Mouse (Mus musculus) embryo, embryonic 9.5 days (tissue): ENCODE results near the gene Pimreg.
A peak's percentile ranks its signal among the peaks of the same experiment; 100 is the strongest.

Source experiments
- DNase-seq: peaks from one replicate; pipeline ENCODE4 v3.0.0-alpha.2; 2017; ENCODE audit errors: extremely low spot score

Pimreg gene

DNA sequence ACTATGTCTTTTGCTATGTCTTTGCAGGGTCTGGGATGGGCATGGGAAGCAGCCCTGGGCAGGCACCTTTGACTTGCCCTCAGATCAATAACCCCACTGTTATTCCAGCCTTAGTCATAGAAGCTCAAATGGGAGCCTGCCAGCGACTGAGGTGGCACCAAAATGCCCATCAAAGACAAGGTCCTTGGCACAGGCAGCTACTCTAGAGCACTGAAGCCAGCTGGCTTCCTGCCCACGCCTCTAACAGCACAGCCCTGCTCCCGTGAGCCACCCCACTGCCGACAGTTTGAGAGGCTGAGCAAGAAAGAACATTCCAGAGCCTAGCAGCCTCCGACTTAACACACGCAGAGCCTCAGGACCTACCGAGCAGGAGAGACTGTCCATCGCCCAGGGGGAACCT, 23.3 kb downstream of the Pimreg start:
- no peak for DNase-seq

DNA sequence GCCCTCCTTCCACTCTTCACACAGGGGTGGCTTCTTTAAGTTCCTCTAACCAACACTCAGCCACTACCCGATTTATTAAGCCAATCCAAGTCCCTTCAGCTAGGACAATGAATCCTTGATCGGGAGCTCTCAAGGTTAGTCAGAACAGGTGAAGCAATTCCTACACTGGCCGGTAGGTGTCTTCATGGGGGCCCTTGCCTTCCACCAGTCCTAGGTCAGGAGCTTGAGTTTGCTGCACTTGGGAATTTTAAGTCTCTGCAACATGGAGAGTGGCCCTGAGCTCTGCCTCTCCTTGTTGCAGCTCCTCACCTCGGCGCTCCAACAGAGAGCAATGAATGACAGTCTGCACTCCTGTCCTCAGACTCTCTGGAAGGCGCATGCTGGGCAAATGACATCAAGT, 24.5 kb downstream of the Pimreg start:
- DNase-seq: no peak

DNA sequence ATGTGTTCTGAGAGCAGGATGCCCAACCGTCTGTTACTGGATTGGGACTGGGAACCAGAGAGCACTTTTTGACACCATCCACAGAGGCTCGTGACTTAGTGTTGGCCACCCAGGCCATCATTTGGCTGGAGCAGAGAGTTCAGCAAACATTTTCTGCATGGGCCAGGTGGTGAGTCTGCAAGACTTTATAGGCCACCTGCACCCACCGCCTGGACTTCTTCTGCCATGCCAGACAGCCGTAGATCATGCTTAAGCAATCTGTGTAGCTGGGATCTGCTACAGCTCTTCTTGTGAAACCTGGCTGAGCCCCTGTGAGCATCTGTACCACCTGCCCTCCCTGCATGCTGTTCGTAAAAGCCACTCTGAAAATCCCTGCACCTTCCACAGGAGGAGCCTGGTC, 25.5 kb downstream of the Pimreg start:
- no peak for DNase-seq

DNA sequence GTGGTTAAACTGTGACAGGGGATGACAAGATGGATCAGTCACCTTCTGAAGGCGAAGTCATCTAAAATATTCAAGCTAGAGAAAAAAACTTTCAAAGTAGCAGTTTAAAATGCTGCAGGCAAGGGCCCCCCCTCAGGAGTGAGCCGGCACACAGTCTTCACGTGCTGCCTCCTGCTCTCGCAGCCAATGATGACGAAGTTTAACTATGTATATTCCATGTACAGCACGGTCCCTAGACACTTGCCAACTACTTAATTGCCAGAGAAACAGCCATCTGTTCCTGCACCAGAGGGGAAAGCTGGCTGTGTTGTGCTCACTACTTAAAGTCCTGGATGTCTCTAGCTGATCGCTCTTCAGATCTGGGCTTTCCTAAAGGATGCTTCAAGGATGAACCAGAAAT, 26.2 kb downstream of the Pimreg start:
- DNase-seq: no peak

DNA sequence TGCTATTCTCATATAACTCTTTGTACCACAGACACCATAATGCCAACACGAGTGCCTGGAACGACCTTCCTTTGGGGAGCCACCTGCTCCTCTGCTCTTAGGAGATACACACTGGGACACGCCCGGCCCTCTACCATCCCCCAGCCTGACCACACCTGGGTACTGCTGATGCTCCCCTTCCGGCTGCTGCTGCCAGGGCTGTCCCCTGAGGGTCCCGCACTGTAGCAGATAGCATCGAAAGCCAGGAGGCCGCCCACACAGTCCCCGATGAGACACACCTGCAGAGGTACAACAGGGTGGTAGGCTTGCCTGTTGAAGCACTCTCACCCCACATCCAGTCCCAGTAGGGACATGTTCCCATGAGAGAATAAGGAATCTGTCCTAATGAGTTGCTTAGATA, 28.9 kb downstream of the Pimreg start:
- DNase-seq: no peak

DNA sequence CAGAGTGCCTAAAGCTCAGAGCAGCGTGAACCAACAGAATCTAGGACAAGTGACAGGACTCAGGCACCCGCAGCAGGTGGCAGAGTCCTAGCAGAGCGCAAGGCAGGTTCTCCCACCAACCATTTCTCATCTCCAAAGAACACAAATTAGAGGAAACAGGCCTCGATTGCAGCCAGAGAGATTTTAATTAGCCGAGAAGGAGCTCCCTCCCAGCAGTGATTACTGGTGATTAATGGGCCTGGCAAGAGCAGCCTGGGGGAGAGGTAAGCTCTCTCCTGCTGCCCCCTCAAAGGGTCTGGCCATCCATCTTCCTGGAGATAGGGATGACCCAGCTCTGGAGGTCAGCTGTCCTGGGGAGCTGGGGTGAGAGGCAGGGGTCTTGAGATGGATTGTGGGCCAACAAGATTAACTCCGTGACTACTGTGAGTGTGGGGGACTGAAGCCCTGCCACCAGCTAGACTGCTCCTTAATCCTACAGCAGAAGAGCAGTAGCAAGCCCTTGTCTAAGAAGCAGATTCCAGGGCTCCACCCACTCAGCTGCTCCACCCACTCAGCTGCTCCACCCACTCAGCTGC, 30.6 kb downstream of the Pimreg start:
- peak; percentile 39 for DNase-seq

DNA sequence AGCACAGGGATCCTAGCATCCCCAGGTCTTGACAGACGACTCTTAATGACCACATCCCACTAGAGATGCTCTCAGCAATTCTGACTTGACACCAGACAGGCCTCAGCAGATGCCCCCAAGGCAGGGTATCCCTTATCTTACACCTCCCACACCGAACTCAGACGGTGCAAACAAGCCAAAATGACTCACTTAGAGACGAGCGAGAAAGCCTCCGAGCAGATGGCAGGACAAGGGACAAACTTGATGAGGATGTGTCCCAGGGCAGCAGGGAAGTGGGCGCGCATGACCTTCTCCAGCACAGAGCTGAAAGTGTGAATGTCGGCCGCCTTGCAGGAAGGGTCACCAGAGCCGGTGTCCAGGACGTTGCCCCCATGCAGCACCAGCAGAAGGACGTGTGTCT, 32.4 kb downstream of the Pimreg start:
- DNase-seq: no peak

DNA sequence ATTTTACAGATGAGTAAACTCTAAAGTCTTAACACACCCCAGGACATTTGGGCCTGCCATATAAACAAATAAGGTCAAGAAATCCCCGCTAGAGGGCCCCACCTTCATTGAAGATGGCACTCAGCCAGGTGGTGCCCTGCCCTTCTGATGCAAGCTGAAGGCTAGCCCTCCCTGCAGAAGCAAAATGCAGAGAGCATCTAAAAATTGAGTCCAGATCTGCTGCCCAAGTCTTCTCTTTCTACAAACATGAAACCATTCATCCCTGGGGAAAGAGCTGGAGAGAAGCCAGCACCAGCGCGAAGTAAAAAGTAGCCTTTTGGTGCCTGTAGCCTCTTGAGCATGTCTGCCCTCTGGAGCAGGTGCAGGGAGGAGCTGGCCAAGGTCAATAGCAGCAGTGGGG, 36.2 kb downstream of the Pimreg start:
- no peak for DNase-seq

DNA sequence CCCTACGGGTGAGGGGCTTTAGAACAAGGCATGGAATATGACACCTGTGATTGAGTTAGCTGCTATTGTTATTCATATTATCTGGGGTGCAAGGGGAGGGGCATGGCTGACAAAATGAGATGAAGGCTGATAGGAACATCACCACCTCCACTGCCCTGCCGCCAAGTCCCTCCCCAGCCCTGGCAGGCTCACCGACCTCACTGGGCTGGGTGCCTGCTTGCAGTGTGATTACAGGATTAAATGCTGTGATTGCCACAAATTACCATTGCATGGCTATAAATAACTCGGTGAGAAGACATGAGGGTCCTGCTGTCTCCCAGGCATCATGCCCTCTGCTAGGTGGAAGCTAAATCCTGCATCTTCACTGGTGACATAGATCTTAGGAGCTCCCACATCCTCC, 36.8 kb downstream of the Pimreg start:
- no peak for DNase-seq

DNA sequence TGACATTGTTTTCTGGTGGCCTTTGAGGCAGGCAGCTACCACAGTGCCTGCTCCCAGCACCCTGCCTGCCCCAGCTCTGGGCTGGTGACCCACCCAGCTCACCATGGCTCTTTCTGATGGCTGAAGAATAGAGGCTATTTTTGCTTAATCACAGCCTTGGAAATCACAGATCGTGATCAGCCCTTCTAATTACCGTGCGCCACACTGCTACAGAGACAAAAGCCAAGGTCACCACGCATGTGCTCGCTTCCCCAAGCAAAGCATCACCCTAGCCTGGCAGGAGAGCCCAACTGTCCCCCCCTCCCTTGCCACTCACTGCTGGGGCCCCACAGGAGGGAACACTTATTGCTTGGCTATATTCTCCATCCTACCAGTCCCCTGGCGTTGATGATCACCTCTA, 38.6 kb downstream of the Pimreg start:
- no peak for DNase-seq

DNA sequence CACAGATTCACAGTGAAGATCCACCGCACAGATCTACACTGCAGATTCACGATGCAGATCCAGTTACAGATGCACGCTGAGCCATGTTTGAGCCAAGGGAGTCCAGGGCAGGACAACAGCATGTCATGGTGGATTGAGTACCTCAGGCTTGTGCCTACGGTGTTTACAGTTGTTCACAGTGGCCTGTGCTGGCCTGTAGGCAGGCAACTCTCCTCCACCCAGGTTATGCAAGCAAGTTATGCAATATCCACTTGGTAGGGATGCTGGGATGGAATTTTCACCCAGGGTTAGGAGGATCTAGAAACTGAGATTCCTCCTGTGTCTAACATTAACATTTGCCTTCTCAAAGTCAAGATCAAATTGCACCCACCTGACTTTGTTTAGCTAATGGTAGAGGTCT, 40.8 kb downstream of the Pimreg start:
- DNase-seq: no peak

DNA sequence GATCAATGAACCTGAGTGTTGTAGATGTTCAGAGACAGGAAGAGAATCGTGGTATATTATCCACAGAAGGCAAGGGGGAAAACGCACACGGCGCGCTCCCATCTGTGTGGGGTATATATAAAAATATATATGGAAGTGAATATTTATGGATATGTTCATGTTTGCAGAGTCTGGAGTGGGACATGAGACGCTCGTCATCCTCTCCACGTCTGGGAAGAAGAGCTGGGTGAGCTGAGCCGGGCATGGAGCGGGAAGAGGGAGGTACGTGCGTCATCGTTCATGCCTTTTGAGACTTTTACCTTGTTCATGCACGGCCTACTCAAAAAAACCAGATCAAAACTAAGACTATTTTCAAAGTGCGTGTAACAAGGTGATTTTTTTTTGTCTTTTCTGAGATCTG, 42.5 kb downstream of the Pimreg start:
- no peak for DNase-seq

DNA sequence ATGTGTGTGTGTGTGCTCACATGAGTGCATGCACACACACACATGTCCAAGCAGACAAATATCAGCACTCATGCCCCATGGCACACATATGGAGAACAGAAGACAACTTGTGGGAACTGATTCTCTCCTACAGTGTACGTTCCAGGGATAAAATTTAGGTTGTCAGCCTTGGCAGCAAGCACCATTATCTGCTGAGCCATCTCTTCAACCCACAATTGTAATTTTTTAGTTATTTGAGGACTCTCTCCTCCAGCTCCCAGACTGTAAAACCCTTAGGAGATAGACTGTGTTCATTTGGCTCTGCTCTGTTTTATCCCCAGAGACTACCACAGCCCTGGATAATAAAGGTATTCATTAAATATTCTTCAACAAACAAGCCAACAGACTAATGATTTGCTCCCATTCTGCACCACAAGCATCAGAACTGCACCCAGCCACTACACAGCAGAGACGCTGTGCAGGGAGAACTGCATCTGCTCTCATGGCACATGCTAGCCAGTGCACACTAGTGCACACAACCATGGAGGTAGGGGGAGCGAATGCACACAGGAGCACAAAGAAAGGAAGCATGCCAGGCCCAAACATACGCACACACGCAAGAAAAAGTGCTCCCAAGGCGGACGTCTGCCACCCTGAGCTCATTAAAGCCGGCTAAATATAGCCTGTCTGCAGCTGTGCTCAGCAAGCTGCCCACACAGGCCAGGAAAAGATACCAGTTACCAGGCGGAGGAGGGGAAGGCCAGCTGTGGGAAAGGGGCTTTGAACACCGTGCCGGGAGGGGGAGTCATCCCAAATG, 44.6 kb downstream of the Pimreg start:
- no peak for DNase-seq

DNA sequence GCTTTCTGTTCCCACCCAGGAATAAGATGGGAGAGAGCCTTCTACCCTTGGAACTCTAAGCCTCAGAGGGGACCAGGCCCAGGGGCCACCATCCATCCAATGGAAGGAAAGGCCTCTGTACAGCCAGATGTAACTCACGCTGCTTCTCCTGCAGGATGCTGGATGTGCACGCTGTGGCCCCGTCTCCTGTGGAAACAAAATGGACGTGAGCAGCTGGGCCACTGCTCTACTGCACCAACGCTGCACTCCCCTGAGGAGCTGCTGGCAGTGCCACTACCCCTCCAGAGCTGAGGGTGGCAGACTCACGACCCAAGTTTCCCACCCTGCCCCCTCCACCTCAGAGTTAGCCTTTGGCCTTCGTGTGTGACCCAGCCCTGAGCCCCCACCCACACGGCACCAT, 50.6 kb downstream of the Pimreg start:
- DNase-seq: no peak

DNA sequence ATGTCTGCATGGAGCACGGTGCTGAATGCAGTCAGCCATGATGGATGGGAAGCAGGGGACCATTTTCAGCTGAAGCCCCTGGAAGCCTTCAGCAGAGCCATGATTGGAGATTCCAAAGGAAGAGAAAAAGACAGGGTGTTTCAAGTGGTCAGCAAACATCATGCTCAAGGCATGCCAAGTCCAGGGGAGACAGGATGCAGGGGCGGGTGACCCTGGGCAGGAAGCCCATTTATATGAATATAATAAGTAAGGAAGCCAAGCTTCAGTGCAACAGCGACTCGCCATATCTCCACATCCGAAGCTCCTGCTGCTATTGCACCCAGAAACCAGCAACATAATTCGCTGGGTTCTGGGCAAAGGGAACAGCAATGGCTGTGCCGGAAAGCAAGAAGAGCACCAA, 52.6 kb downstream of the Pimreg start:
- DNase-seq: no peak

DNA sequence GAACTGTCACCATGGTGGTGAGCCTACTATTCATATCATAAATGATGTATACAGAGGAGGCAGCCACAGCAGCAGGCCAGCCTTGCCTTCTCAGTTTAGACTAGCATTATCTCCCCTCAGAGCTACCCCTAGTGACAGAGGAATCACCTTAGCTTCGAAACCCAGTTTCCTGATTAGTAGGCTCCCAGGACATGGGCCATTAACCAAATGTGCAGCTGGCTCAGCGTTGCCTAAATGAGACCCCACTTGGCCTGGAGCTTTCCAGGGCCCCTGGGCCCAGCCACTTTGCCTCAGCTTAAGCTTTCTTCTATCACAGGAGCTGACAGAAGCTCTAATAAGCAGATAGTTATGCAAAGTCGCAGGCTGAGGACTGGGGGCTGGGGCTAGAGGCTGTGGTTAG, 54.2 kb downstream of the Pimreg start:
- no peak for DNase-seq
